9 mouse cellular contexts compared by ENCODE assay signal in the genomic region with DNA sequence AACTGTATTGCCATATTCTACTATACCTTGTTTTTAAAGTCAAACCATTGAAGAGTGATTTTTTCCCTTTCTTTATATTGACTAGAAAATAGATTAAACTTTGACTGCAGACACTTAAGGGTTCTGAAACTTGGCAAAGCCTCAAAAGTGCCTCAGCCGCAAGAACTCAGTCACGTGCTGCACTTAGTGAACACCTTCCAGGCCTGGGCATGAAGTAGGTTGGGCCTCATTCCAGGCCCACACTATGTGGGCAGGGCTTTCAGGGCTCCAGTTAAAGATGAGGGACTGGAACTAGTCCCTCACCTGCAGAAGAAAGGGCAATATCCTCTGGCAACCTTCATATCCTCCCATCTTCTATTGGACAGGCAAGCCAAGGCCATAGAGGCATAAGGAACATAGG.
DNase-seq lines count a peak whose midpoint lies in the region; ATAC-seq and TF ChIP-seq lines count a peak whose summit lies in the region.
"Had no signal": no experiment of that assay in that cellular context is flagged by ENCODE, and none has a peak within 500 bp of the region (broad histone marks: within the 10 kb centered on the region; RNA-seq: fewer than 3 reads in every experiment).

No protein-coding gene starts in this region.

- TF ChIP-seq POLR2A in small intestine, adult 2 months (IDR thresholded peaks at IDR 0.05; ENCODE audit: low read depth, low read length), result no peak

- H3K27ac ChIP-seq in limb, embryonic 12.5 days, result no peak overlapping the region
- no peak overlapping the region for H3K27ac ChIP-seq in limb, embryonic 10.5 days
- no peak overlapping the region for H3K27ac ChIP-seq in hindbrain, embryonic 12.5 days
- peak overlapping the region; percentile 39 for H3K27ac ChIP-seq in small intestine, adult 2 months (ENCODE audit: insufficient read depth, low read depth, low read length)

- H3K4me3 ChIP-seq in limb, embryonic 12.5 days (replicated peaks), result no peak overlapping the region
- no peak overlapping the region for H3K4me3 ChIP-seq in limb, embryonic 10.5 days
- no peak overlapping the region for H3K4me3 ChIP-seq in hindbrain, embryonic 12.5 days
- H3K4me3 ChIP-seq in small intestine, adult 2 months (ENCODE audit: low read depth, low read length), result no peak overlapping the region

- no peak for DNase-seq in limb, embryonic 10.5 days (ENCODE audit: low spot score)
- peak; percentile 82 to 91 for DNase-seq in kidney, postnatal 36 days
- no peak for DNase-seq in thymus, postnatal 36 days
- no peak for DNase-seq in thymus, postnatal 4 days
- DNase-seq in urinary bladder, adult 2 months (ENCODE audit: low spot score), result no peak
- DNase-seq: right cerebral cortex, postnatal 4 days had no signal

- no peak for TF ChIP-seq CTCF in small intestine, adult 2 months (IDR thresholded peaks at IDR 0.05; ENCODE audit: extremely low read depth, insufficient read length, insufficient replicate concordance, low read depth, low read length)

- H3K27me3 ChIP-seq in limb, embryonic 12.5 days, result peaks cover 4% of the 10 kb centered on the region
- no peaks in the 10 kb centered on the region; the same call in 1 of the 2 replicates for H3K27me3 ChIP-seq in limb, embryonic 10.5 days (ENCODE audit: low read depth, poor library complexity, severe bottlenecking)
- H3K27me3 ChIP-seq in hindbrain, embryonic 12.5 days, result no peaks in the 10 kb centered on the region
- H3K27me3 ChIP-seq in small intestine, adult 2 months (ENCODE audit: control insufficient read depth, insufficient read depth, low read length), result no peaks in the 10 kb centered on the region

- no peaks in the 10 kb centered on the region for H3K36me3 ChIP-seq in limb, embryonic 12.5 days
- no peaks in the 10 kb centered on the region for H3K36me3 ChIP-seq in limb, embryonic 10.5 days
- no peaks in the 10 kb centered on the region for H3K36me3 ChIP-seq in hindbrain, embryonic 12.5 days
- H3K36me3 ChIP-seq in small intestine, adult 2 months (ENCODE audit: control insufficient read depth, insufficient read depth, low read length), result no peaks in the 10 kb centered on the region

- WGBS in limb, embryonic 12.5 days, result 49% methylated on average over 2 of the region's 2 CpGs
- WGBS in limb, embryonic 10.5 days, result 85% methylated on average over 2 of the region's 2 CpGs
- 58% methylated on average over 2 of the region's 2 CpGs for WGBS in hindbrain, embryonic 12.5 days
- WGBS in small intestine, adult 2 months, result under 1% methylated on average over 2 of the region's 2 CpGs

- ATAC-seq in limb, embryonic 12.5 days (ENCODE audit: insufficient number of reproducible peaks, insufficient read depth, low FRiP score, low TSS enrichment, low read depth), result no peak
- no peak for ATAC-seq in hindbrain, embryonic 12.5 days (ENCODE audit: low FRiP score)

- no peak overlapping the region for H3K9ac ChIP-seq in limb, embryonic 12.5 days (replicated peaks)
- no peak overlapping the region for H3K9ac ChIP-seq in hindbrain, embryonic 12.5 days

- H3K4me1 ChIP-seq in limb, embryonic 12.5 days (replicated peaks), result peaks cover 61% of the 10 kb centered on the region
- peaks cover 47% of the 10 kb centered on the region for H3K4me1 ChIP-seq in limb, embryonic 10.5 days
- H3K4me1 ChIP-seq in hindbrain, embryonic 12.5 days, result peaks cover 54% of the 10 kb centered on the region
- H3K4me1 ChIP-seq in small intestine, adult 2 months (ENCODE audit: control insufficient read depth, insufficient read depth, insufficient read length, low read length), result peaks cover 25% of the 10 kb centered on the region; the same call in 1 of the 2 replicates

- H3K4me2 ChIP-seq in limb, embryonic 12.5 days, result peak overlapping the region; percentile 0; the same call in 1 of the 2 replicates
- peak overlapping the region; percentile 9; the same call in 1 of the 2 replicates for H3K4me2 ChIP-seq in hindbrain, embryonic 12.5 days (replicated peaks)

- no peaks in the 10 kb centered on the region for H3K9me3 ChIP-seq in limb, embryonic 12.5 days
- no peaks in the 10 kb centered on the region for H3K9me3 ChIP-seq in limb, embryonic 10.5 days (replicated peaks)
- H3K9me3 ChIP-seq in hindbrain, embryonic 12.5 days (replicated peaks), result no peaks in the 10 kb centered on the region

Comparison
In these comparisons a context has a peak if more than half of its experiments do, and no peak if none do; other contexts are left out.
1. DNase-seq: peak in kidney, postnatal 36 days (2 of 2); none in limb, embryonic 10.5 days (single experiment), thymus, postnatal 36 days (0 of 2), thymus, postnatal 4 days (single experiment) and urinary bladder, adult 2 months (single experiment).